Mouse (Mus musculus) CH12.LX (cell line): ENCODE data around the gene Pgc. TPM values are rescaled to one million over a fixed set of nuclear protein-coding genes. Genes with fewer than 3 reads are reported as not detected.
A peak's percentile ranks its signal among the peaks of the same experiment; 100 is the strongest.

ENCODE experiments used
- DNase-seq: peaks from one replicate; pipeline ENCODE4 v3.0.0-alpha.2; 2013; ENCODE audit errors: extremely low read depth
- H3K27ac ChIP-seq: 2 replicates; pipeline ENCODE4 v1.5.1; 2012; ENCODE audit warnings: low read depth, mild to moderate bottlenecking, control low read depth, moderate library complexity; ENCODE audit not compliant: insufficient read depth
- H3K27me3 ChIP-seq: replicated peaks from 2 replicates; pipeline ENCODE3; 2012; ENCODE audit warnings: inconsistent platforms
- H3K36me3 ChIP-seq, 2 experiments: replicated peaks in 1 of 2; 2 replicates each; pipeline versions ENCODE3 to v1.6.1; 2012; ENCODE audit warnings: inconsistent platforms in 1 of 2, low read length in 1 of 2, mild to moderate bottlenecking in 1 of 2, mixed read lengths in 1 of 2, moderate library complexity in 1 of 2; ENCODE audit not compliant: control insufficient read depth in 1 of 2, insufficient read depth in 1 of 2
- H3K4me1 ChIP-seq, 2 experiments: 2 replicates each; pipeline ENCODE4 v1.6.1; 2012; ENCODE audit warnings: inconsistent platforms in 1 of 2, moderate library complexity in 1 of 2; ENCODE audit not compliant: insufficient read depth in 2 of 2, control insufficient read depth in 1 of 2
- H3K4me2 ChIP-seq: 2 replicates; pipeline ENCODE4 v1.6.1; 2012; ENCODE audit warnings: low read depth, mild to moderate bottlenecking, control low read depth; ENCODE audit not compliant: poor library complexity, insufficient read depth, severe bottlenecking
- H3K4me3 ChIP-seq, 3 experiments: fragments of 150-350 bp in 1 of 3; sonication (generic) in 1 of 3; replicated peaks in 1 of 3; 2 replicates each; pipeline versions ENCODE3 to v1.5.1; 2011 to 2012; ENCODE audit warnings: low read depth in 2 of 3, low read length in 2 of 3, mild to moderate bottlenecking in 2 of 3, moderate library complexity in 2 of 3, control low read depth in 1 of 3, improper control_type of control experiment in 1 of 3, inconsistent platforms in 1 of 3, mixed read lengths in 1 of 3; ENCODE audit not compliant: poor library complexity in 1 of 3
- H3K79me2 ChIP-seq: replicated peaks from 2 replicates; pipeline ENCODE4 v1.6.1; 2012; ENCODE audit warnings: mild to moderate bottlenecking, moderate library complexity; ENCODE audit not compliant: control insufficient read depth, poor library complexity, insufficient read depth, severe bottlenecking; ENCODE audit errors: extremely low read depth
- H3K9ac ChIP-seq: 2 replicates; pipeline ENCODE4 v1.6.1; 2012; ENCODE audit warnings: low read depth, mild to moderate bottlenecking, control low read depth, moderate library complexity; ENCODE audit not compliant: insufficient read depth
- H3K9me3 ChIP-seq: replicated peaks from 2 replicates; pipeline ENCODE3; 2012; ENCODE audit warnings: low read length, inconsistent platforms, mixed read lengths
- CHD2 ChIP-seq: IDR thresholded peaks from 2 replicates; pipeline ENCODE4 v1.6.1; 2011; ENCODE audit warnings: low read length, improper control_type of control experiment
- CTCF ChIP-seq, 2 experiments: IDR thresholded peaks in 1 of 2; conservative IDR thresholded peaks in 1 of 2; 2 replicates each; pipeline ENCODE4 v1.5.1; 2011 to 2012; ENCODE audit warnings: low read depth in 2 of 2, low read length in 2 of 2, improper control_type of control experiment in 1 of 2, inconsistent platforms in 1 of 2, mild to moderate bottlenecking in 1 of 2, moderate library complexity in 1 of 2
- E2F4 ChIP-seq: IDR thresholded peaks from 2 replicates; pipeline ENCODE4 v1.6.1; 2011; ENCODE audit warnings: low read depth, low read length, improper control_type of control experiment; ENCODE audit not compliant: insufficient replicate concordance
- EP300 ChIP-seq: IDR thresholded peaks from 2 replicates; pipeline ENCODE4 v1.6.1; 2011; ENCODE audit warnings: low read length, improper control_type of control experiment
- ETS1 ChIP-seq: conservative IDR thresholded peaks from 2 replicates; pipeline ENCODE4 v1.6.1; 2012; ENCODE audit warnings: low read depth, mild to moderate bottlenecking, inconsistent platforms, low read length, improper control_type of control experiment, moderate library complexity
- IRF4 ChIP-seq: IDR thresholded peaks from 2 replicates; pipeline ENCODE4 v1.6.1; 2014; ENCODE audit warnings: low read depth, mild to moderate bottlenecking, inconsistent platforms, low read length, improper control_type of control experiment
- JUN ChIP-seq: IDR thresholded peaks from 2 replicates; pipeline ENCODE4 v1.6.1; 2011; ENCODE audit warnings: low read depth, mild to moderate bottlenecking, low read length, improper control_type of control experiment, moderate library complexity; ENCODE audit not compliant: insufficient read depth
- JUND ChIP-seq: conservative IDR thresholded peaks from 2 replicates; pipeline ENCODE4 v1.6.1; 2011; ENCODE audit warnings: low read depth, low read length, improper control_type of control experiment
- KAT2A ChIP-seq: IDR thresholded peaks from 2 replicates; pipeline ENCODE4 v1.6.1; 2012; ENCODE audit warnings: low read length, improper control_type of control experiment, inconsistent platforms; ENCODE audit not compliant: insufficient replicate concordance
- MEF2A ChIP-seq: IDR thresholded peaks from 2 replicates; pipeline ENCODE4 v1.6.1; 2014; ENCODE audit warnings: low read depth, mild to moderate bottlenecking, inconsistent platforms, low read length, improper control_type of control experiment, borderline replicate concordance
- MXI1 ChIP-seq: IDR thresholded peaks from 2 replicates; pipeline ENCODE4 v1.6.1; 2011; ENCODE audit warnings: mild to moderate bottlenecking, low read depth, low read length, improper control_type of control experiment
- NELFE ChIP-seq: IDR thresholded peaks from 2 replicates; pipeline ENCODE4 v1.6.1; 2011; ENCODE audit warnings: low read depth, low read length, improper control_type of control experiment
- RAD21 ChIP-seq: IDR thresholded peaks from 2 replicates; pipeline ENCODE4 v1.6.1; 2011; ENCODE audit warnings: low read depth, mild to moderate bottlenecking, low read length, improper control_type of control experiment, moderate library complexity
- RCOR1 ChIP-seq: conservative IDR thresholded peaks from 2 replicates; pipeline ENCODE4 v1.6.1; 2012; ENCODE audit warnings: low read depth, mild to moderate bottlenecking, inconsistent platforms, low read length, improper control_type of control experiment
- SIN3A ChIP-seq: IDR thresholded peaks from 2 replicates; pipeline ENCODE4 v1.6.1; 2012; ENCODE audit warnings: low read length, improper control_type of control experiment, inconsistent platforms
- SMC3 ChIP-seq: IDR thresholded peaks from 2 replicates; pipeline ENCODE4 v1.6.1; 2011; ENCODE audit warnings: low read depth, low read length, improper control_type of control experiment
- TBP ChIP-seq: conservative IDR thresholded peaks from 2 replicates; pipeline ENCODE4 v1.6.1; 2011; ENCODE audit warnings: low read depth, low read length, improper control_type of control experiment
- USF1 ChIP-seq: IDR thresholded peaks from 2 replicates; pipeline ENCODE4 v1.6.1; 2014; ENCODE audit warnings: low read depth, mild to moderate bottlenecking, inconsistent platforms, low read length, improper control_type of control experiment
- dilution Hi-C: fragments of 300-500 bp; cut with MboI; formaldehyde crosslinking; loops from 2 replicates; pipeline ENCODE4 v1.14.3; 2020; ENCODE audit warnings: low sequenced_read_pairs; ENCODE audit not compliant: extremely low pct_unique_long_range_greater_than_20kb, extremely low pct_ligation_motif_present
- in situ Hi-C: fragments of 300-500 bp; cut with MboI; formaldehyde crosslinking; loops from 3 replicates; pipeline ENCODE4 v1.14.3; 2019; ENCODE audit warnings: low sequenced_read_pairs, low pct_ligation_motif_present, low pct_unique_long_range_greater_than_20kb, mixed read lengths
- polyA plus RNA-seq: library from polyadenylated mRNA; unstranded; fragments of >175 nt; gene quantifications from 2 replicates; pipeline ENCODE4 v1.2.1, GENCODE M21; 2012; ENCODE audit warnings: low read depth; ENCODE audit not compliant: insufficient read length
- total RNA-seq, 2 experiments: library from RNA; depleted of rRNA; stranded (reverse); fragments of 300-350 nt in 1 of 2; fragments of >200 nt in 1 of 2; gene quantifications; 2 replicates each; pipeline ENCODE4 v1.2.3; 2012 to 2014

The Pgc gene
- total and polyA plus RNA-seq, 3 experiments = not detected

DNA sequence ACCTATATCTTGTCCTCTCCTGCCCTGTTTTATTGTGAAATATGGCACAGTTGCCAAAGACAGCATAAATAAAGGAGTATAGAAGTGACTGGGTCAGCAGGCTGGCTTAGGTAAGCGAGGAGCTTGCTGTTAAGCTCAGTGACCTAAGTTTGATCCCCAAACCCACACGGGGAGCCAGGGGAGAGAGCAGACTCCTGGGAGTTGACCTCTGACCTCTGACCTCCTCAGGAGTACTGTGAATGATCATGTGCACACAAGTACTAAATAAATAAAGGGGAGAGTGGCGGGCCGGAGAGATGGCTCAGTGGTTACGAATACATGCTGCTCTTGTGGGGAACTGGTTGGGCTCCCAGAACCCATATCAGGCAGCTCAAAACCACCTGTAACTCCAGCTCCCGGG lies 23.5 kb downstream of the Pgc start:
- Histone ChIP-seq H3K9ac (no peak overlapping the region), H3K36me3 (peaks cover 5 to 49% of the 10 kb centered on the region in 2 experiments), H3K9me3 (peaks cover 12% of the 10 kb centered on the region), H3K4me1 (peaks cover 28 to 68% of the 10 kb centered on the region in 2 experiments), H3K79me2 (peaks cover 36% of the 10 kb centered on the region), H3K27ac (no peak overlapping the region), H3K4me2 (no peak overlapping the region), H3K4me3 (no peak overlapping the region), H3K27me3 (no peaks in the 10 kb centered on the region)
- TF ChIP-seq KAT2A (no peak), E2F4 (no peak), TBP (no peak), MXI1 (no peak)
- dilution Hi-C loops = no loop called here
- DNase-seq = no peak
- in situ Hi-C loops = no loop called here

DNA sequence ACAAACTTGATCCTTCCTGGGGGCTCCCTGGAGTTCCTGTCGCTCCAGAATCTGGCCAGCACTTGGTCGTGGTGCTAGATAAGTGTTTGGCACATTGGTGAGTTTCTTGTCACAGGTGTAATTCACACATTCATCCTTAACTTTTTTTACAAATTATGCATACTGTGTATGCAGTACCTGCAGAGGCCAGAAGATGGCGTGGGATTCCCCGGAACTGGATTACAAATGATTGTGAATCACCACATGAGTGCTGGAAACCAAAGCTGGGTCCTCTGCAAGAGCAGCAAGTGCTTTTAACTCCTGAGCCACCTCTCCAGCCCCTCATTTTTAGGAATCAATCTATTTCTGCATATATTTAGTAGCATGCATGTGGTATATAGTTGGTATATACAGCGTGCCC lies 25.2 kb downstream of the Pgc start:
- in situ Hi-C loops (no loop called here), dilution Hi-C loops (no loop called here)
- no peak for DNase-seq
- Histone ChIP-seq H3K4me1 (peaks cover 36 to 84% of the 10 kb centered on the region in 2 experiments), H3K4me3 (no peak overlapping the region), H3K27ac (no peak overlapping the region), H3K79me2 (peaks cover 42% of the 10 kb centered on the region), H3K9ac (no peak overlapping the region), H3K36me3 (peaks cover 5 to 37% of the 10 kb centered on the region in 2 experiments), H3K9me3 (peaks cover 12% of the 10 kb centered on the region), H3K4me2 (no peak overlapping the region), H3K27me3 (no peaks in the 10 kb centered on the region)
- no peak for TF ChIP-seq USF1
- TF ChIP-seq CHD2 = no peak
- TF ChIP-seq RAD21 = peak; percentile 8
- no peak for TF ChIP-seq ETS1
- peak; percentile 19 for TF ChIP-seq SMC3
- no peak for TF ChIP-seq MEF2A
- no peak for TF ChIP-seq RCOR1
- TF ChIP-seq EP300 = no peak
- no peak for TF ChIP-seq KAT2A
- no peak for TF ChIP-seq NELFE
- TF ChIP-seq JUND = no peak
- no peak for TF ChIP-seq MXI1
- TF ChIP-seq JUN = no peak
- no peak for TF ChIP-seq SIN3A
- peak in 1 of 2 experiments; percentile 38; a peak in 2 of 4 replicates for TF ChIP-seq CTCF (conservative IDR thresholded peaks at IDR 0.05 in 1 of 2, IDR thresholded peaks at IDR 0.05 in 1 of 2; ENCODE audit: low read depth in 2 of 2, low read length in 2 of 2)
- no peak for TF ChIP-seq IRF4
